Mouse (Mus musculus) c-Kit-positive CD71-positive TER-119-positive erythroid progenitor cells, embryonic 14.5 days (primary cell): Measurements from ENCODE around the gene Smim11.

Experiments used
- DNase-seq: peaks from one replicate; pipeline ENCODE4 v3.0.0-alpha.2; 2013; ENCODE audit warnings: low spot score

Gene Smim11

DNA sequence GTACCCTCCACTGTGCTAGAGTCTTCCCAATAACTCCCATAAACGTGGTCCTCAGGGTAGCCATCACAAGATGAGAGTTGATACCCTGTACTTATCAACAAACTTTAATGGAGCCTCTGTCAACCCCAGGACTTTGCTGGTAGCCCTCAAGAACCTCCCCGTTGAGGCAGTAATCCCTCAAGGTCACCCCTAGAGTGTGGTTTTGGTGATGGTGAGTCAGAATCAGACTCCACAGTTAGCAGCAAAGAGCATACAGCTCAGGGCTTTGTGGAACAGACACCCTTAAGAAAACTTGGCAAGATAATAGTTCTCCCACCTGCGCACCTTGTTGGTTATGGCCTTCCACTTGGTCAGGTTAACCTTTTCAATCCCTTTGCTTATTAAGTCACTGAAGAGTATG lies 19.3 kb downstream of the Smim11 start:
- no peak for DNase-seq

DNA sequence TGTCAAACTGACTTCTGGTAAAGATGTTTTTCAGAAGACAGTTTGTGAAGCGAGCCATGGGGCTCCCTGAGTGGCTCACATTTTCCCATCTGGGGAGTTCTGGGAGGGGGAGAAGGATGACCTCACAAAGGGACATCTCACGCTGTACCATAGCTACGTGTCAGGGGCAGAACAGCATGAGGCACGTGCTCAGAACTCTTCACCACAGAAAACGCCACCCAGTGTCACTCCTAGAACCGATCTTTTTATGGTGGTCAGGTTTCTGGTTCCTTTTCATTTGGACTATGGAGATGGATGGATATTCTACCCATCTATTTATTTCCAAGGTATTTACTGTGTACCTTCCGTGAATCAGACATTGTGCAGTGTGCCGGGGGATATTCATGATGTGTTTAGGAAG lies 20.3 kb downstream of the Smim11 start, which contains the start of gene Fam243:
Gene Fam243, minus strand, starts transcription at position 101 of the 400 bp plus-strand sequence.
- DNase-seq, result no peak

DNA sequence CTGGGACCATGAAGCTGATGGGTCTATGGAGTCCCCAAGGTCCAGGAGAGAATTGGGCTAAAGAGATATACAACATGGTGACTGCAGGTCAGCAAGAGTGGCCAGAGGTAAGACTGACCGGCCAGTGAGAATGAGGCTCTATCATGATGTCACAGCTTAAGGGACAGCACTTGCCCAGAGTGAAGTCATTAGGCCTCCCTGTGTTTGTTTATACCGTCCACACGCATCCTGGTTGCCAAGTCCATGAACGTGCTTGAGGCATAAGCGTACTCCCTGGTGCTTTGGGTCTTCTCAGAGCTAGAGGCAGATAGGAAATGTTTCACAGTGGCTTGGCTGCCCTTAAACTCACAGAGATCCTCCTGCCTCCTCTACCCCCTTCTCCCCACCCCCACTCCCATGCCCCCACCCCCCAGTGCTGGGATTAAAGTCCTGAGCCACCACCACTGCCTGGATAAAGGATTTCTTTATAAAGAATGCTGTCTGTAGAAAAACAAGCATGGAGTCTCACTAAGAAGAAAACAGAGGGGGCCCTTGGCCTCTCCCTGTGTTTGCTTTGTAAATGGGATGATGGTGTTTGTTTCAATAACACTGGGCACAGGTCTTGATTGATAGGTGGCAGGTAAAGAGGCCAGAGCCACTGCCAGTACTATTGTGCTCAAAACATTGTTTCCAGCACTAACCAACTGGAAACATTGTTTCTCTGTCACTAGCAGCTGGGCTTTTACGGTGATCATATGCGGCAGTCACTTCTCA lies 23.4 kb downstream of the Smim11 start:
- no peak for DNase-seq

DNA sequence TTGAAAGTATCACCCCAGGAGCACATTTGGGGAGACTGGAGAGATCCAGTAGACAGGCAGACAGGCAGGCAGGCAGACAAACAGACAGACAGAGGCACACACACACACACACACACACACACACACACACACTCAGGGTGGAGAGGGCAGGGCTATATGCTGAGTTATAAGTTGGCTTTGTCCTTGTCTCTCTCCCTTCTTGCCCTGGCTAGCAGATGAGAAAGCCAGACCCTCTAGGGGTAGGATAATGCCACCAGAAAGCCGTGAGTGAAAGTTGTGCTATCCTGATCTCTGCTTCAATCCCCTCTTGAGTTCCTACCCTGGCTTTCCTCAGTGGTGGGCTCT lies 23.9 kb downstream of the Smim11 start:
- no peak for DNase-seq

DNA sequence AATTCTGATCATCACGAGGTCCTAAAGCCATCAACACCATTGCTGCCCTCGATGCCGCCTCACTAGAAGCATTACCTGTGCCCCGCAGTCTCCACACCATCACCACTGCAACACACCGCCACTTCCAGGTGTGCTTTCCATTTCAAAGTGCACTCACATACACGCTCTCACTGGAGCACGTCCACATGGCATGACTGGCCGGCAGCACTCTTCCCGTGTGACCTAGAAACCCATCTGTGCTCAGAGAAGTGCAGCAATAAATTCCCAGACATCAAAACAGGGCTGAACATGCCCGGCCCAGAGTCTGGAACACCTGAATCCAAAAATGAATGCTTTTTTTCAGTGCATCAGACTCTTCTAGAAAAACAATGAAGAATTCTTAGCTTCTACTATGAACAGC lies 26.8 kb downstream of the Smim11 start:
- DNase-seq, result no peak

DNA sequence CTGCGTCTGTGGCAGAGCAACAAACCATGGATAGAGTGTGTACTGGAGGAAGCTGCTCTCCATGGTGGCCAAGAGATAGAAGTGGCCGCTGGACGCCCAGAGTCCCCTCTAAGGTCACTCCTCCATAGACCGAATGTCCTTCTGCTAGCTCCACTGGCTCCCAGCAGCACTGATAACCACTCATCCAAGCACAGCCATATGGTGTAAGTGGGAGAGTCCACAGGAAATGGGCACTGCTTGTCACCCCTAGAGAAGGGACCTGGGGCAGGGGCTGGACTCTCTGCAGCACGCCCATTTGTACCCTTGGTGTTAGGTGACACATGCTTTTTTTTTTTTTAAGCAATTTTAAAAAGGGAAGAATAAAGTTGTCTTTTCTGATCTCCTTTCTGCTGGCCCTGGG lies 29.9 kb downstream of the Smim11 start:
- no peak for DNase-seq

DNA sequence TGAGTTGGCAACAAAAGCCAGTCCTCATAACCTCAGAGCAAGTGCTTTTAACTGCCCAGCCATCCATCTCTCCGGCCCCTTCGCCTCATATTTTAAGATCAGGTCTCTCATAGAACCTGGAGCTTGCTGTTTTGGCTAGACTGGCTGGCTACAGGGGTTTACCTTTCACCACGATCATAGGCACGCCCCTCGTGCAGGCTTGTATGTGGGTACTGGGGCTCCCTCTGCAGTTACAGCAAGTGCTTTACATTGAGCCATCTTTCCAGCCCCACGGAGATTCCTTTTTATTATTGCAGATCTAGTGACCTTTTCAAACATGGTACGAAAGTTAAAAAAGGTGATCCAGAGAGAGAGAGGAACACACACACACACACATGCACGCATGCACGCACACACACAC lies 33.5 kb downstream of the Smim11 start:
- DNase-seq, result no peak

DNA sequence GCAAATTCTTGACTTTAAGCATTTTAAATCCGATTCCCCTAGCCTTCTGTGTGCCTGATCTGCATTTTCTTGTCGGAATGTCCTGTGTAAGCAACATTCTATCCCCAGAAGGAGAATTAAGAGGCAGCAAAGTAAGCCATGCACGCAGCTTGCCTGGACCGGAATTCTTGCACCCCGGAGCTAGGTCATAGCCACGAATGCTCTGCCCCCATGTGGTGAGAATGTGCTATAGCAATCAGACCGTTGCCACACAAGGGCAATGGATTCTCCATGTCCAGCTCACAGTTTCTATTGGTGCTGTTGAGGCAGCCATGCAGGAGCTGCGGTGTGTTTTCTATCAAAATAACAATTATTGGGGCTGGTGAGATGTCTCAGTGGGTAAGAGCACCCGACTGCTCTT lies 35.2 kb downstream of the Smim11 start:
- DNase-seq, result peak; percentile 62

DNA sequence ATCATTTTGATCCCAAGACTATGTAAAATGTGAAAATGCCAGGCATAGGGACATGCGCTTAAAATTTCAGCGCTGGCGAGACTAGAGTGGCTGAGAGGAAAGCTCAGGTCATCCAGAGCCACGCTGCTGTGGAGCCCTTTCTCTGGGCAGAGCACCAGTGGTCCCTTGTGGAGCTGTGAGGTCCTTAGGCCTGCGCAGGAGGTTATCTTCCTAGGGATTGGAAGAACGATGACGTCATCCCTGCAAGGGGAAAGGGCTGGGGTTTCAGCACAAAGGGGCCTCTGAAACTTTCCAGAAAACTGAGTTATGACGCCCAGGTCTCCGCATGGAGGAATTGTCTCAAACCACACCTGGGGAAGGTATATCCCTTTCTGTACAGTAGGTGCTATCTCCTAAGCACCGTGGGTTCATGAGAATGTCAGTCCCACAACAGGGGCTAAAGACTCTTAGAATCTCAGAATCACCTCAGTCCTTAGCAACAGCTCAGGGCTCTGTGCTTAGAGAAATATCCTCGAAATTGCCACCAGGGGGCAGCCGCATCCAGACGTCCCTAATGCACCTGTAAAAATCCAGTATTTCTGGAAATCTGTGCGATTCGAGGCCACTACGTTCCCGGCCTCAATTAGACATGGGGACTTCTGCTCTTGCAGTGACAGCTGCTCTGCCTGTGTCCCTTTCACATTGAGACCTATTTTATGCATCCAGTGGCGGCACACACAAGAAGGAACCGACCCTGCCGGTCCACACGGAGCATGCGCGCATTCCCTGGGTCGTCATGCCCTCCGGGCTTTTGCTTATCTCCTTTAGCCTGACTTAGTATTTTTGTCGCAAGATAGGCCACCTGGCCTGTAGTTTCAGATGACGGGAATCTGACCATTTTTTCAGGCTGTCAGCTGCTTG lies 39.8 kb downstream of the Smim11 start:
- DNase-seq, result peak; percentile 77

DNA sequence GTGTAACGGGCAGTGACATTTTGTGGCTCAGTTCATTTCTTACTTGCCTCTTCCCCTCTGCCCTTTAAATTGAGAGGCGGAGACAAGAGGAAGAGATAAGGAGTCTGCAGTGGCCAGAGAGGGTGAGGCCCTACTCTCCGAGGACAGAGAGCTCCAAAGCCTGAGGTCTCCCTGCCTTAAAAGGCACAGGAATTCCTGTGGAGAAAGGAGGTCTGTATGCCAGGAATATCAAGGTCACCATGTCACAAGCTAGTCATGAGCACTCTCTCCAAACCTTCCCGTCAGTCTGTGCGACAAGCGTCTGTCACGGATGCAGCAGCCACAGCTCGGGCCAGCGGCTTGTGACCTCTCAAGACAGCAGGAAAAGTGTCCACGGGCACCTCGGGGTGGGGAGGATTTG lies 44.1 kb downstream of the Smim11 start:
- peak; percentile 16 for DNase-seq

DNA sequence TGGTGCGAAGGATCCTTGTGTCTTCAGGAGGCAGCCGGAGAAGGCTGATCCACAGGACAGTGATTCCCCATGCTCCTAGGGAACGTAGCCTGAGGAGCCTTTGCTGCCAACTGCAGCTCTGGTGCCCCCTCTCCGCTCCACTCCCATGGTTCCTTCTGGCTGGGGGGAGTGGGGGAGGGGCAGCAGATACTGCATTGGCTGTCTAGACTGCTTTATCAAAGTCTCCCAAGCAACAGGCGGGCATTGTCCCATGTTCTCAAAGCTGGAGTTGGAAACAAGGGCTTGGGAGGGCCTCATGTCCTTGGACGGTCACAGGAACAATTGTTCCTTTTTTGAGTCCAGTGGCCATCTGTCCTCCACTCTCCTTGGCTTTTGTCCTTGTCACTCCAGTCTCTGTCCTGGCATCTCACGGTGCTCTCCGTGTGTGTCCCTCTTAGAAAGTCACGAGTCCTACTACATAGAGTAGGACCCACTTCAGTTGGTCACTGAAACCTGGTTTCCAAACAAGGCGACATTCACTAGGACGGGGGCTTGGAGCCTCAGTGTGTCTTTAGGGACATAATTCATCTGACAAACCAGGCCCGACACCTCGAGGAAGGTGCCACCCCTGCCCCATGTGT lies 45.3 kb downstream of the Smim11 start:
- DNase-seq, result no peak

DNA sequence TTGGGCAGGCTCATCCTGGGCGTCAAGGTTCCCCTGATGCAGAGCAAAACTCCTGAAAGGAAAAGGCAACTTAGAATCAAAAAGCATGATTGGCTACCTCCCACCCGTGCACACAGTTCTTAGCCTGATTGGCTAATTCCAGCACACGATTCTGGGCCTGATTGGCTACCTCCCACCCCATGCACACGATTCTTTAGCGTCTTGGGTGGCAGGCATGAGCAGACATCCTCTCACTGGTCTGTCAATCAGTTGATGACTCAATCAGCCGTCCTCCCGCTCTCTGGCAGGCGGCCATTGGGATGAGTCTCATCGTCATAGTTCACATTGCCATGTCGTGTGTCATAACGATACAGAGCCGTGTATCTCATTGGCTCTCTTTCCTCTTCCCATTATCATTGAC lies 47.9 kb downstream of the Smim11 start:
- no peak for DNase-seq

DNA sequence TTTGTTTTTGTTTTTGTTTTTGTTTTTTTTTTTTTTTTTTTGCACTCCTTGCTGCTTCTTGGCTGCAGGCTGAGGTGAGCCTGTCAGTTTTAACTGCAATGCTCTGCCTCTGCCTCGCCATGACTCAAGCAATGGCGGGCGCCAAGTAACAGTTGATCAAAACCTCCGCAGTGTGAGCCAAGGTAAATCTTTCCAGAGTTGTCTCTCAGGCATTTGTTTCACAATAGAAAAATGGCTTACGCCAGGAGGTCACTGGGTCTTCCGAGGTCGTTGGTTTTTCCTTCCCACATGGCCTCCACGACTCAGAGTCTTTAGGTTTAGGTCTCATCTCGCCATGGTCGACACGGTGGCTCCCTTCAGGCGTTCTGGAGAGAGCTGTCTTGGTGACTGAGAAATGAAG lies 52.2 kb downstream of the Smim11 start:
- no peak for DNase-seq

DNA sequence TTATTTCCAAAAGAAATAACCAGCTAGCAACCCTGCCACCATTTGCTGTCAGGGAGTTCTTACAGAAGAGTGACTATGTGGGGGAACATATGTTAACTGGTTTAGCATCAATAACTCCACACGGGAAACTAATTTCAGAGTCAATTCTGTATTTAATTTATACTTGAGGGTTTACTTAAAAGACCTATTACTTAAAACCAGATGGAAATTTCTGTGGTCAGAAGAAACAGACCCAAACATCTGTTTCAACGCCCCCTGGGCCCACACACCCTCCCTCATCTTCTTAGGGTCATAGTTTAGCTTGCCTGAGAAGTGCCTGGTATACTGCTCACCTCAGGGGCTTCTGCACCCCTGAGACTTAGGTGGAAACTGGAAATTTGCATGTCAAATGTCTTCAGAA lies 52.8 kb downstream of the Smim11 start:
- DNase-seq, result no peak

DNA sequence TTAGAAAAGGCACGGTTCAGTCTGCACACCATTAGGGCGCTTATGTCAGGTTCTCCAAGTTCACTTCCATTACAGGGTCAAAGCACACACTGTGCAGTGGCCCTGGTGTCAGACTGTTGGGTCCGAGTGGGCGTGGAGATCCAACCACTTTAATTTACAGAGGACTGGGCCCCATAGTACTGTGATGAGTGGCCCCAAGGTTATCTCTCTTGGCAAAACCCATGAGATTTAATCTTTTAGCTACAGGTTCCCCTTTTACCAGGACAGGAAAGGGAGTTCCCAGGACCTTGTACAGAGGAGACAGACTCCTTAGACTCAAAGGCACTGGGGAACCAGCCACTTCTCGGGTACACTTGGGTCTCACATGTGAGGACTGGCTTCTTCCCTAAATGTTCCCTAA lies 54.3 kb downstream of the Smim11 start:
- DNase-seq, result no peak

DNA sequence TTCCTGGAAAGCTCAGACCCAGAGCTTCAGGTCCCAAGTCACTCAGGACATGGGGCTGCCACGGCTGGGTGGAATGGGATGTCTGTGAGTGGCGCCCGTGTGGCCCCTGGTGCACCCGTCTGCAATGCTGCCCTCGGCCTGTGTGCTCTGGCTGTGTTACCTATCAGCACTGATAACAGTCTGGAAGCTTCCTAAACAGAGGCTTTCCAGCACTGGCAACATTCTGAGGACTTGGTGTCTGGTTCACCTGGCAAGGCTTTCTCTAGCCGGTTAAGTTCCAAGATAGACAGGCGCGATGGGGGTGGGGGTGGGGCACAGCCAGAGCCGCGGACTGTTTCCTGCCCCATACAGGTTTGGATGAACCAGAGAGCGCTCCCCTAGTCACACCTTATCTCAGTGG lies 54.9 kb downstream of the Smim11 start:
- DNase-seq, result no peak

DNA sequence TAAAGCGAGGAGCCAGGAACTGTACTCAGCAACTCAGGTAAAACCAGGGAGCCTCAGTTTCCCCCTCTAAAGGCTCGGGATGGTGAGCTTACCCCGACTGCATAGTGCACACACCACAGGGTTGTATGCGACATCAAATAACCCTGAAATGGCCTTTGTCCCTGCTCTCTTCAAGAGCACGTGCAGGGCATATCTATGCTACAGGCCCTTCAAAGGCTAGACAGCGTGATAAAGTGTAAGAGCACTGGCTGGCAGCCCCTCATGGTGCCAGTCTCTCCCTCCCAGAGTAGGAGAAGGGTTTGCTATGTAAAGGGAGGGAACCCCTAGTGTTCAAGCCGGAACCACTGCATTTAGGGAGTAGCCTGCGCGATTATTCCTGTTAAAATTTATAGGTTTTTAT lies 55.9 kb downstream of the Smim11 start:
- DNase-seq, result no peak

DNA sequence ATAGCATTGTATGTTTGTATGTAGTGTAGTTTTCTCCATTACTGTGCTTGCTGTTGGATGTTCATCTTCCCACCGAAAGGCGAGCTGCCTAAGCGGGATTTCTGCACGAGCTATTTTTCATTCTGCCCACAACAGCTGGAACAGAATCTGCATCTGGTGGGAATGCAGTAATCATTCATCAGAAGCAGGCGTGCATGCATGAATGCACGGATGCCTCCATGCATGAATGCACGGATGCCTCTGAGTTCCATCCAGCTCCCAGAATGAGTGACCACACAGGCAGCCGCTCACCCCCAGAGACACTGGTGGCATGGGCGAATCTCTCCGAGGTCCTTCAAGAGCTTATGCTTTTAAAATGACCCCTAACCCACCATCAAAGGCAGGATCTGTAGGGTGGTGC lies 56.5 kb downstream of the Smim11 start:
- DNase-seq, result no peak

DNA sequence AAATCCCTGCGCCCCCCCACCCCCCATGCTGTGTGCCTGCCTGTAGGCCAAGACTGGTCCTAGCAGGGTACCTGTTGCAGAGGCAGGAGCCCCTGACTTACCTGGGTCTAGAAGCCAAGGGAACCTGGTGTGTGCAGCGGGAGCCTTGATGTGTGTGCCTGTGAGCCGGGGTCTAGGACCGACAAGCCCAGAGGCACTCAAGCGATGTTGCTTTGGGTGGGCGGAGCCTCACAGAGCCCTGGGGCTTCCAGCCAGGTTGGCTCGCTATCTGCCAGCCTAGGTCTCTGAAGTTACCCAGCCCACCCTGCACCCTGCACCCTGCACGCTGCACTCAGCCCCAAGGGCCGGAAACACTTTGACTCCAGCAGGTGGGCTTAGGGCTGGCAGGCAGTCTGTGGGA lies 57.6 kb downstream of the Smim11 start:
- DNase-seq, result no peak

DNA sequence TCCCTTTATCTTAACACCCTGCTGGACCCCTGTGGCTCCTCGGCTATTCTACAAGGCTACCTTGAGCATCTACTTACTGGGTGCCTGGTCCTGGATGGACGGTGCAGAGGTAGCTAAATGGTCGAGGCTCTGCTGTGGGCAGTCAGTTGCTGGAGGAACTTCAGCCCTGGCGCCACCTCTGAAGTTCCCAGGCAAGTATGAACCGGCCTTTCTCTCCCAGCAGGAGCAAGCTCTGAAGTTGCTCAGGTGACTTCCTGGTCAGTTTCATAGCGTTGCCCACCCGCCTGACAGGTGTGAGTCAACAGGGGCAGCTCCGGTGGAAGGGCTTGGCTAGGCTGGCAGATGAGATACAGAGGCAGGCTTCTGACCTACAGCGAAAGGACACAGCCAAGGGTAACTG lies 58.1 kb downstream of the Smim11 start, which contains the start of gene Kcne1:
Gene Kcne1, minus strand, starts transcription at position 240 of the 400 bp plus-strand sequence.
- DNase-seq, result no peak

DNA sequence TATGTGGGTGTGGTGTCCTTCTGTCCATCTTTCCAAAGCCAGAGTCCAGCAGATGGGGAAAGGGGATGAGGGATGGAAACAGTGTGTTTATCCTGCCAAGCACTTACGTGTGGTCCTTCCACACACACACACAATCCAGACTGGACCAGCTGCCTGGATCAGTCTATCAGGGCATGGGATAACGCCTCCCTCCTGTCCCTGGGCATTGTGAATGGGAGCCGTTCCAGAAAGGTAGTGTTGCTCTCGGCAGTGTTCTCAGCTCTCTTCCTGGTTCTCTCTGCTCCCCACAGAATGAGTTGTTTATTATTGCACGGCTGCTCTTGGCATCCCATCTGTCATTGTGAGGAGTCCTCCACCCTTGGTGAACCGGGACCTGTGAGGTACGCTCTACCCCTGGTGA lies 59.6 kb downstream of the Smim11 start:
- DNase-seq, result no peak
